Mouse (Mus musculus) CH12.LX (cell line): ENCODE results near the gene Slc38a2. TPM values are rescaled to one million over a fixed set of nuclear protein-coding genes. Genes with fewer than 3 reads are reported as not detected.

Experiments
- DNase-seq: peaks from one replicate; pipeline ENCODE4 v3.0.0-alpha.2; 2013; ENCODE audit errors: extremely low read depth
- H3K27ac ChIP-seq: 2 replicates; pipeline ENCODE4 v1.5.1; 2012; ENCODE audit warnings: low read depth, mild to moderate bottlenecking, control low read depth, moderate library complexity; ENCODE audit not compliant: insufficient read depth
- H3K27me3 ChIP-seq: replicated peaks from 2 replicates; pipeline ENCODE3; 2012; ENCODE audit warnings: inconsistent platforms
- H3K36me3 ChIP-seq, 2 experiments: replicated peaks in 1 of 2; 2 replicates each; pipeline versions ENCODE3 to v1.6.1; 2012; ENCODE audit warnings: inconsistent platforms in 1 of 2, low read length in 1 of 2, mild to moderate bottlenecking in 1 of 2, mixed read lengths in 1 of 2, moderate library complexity in 1 of 2; ENCODE audit not compliant: control insufficient read depth in 1 of 2, insufficient read depth in 1 of 2
- H3K4me1 ChIP-seq, 2 experiments: 2 replicates each; pipeline ENCODE4 v1.6.1; 2012; ENCODE audit warnings: inconsistent platforms in 1 of 2, moderate library complexity in 1 of 2; ENCODE audit not compliant: insufficient read depth in 2 of 2, control insufficient read depth in 1 of 2
- H3K4me2 ChIP-seq: 2 replicates; pipeline ENCODE4 v1.6.1; 2012; ENCODE audit warnings: low read depth, mild to moderate bottlenecking, control low read depth; ENCODE audit not compliant: poor library complexity, insufficient read depth, severe bottlenecking
- H3K4me3 ChIP-seq, 3 experiments: fragments of 150-350 bp in 1 of 3; sonication (generic) in 1 of 3; replicated peaks in 1 of 3; 2 replicates each; pipeline versions ENCODE3 to v1.5.1; 2011 to 2012; ENCODE audit warnings: low read depth in 2 of 3, low read length in 2 of 3, mild to moderate bottlenecking in 2 of 3, moderate library complexity in 2 of 3, control low read depth in 1 of 3, improper control_type of control experiment in 1 of 3, inconsistent platforms in 1 of 3, mixed read lengths in 1 of 3; ENCODE audit not compliant: poor library complexity in 1 of 3
- H3K79me2 ChIP-seq: replicated peaks from 2 replicates; pipeline ENCODE4 v1.6.1; 2012; ENCODE audit warnings: mild to moderate bottlenecking, moderate library complexity; ENCODE audit not compliant: control insufficient read depth, poor library complexity, insufficient read depth, severe bottlenecking; ENCODE audit errors: extremely low read depth
- H3K9ac ChIP-seq: 2 replicates; pipeline ENCODE4 v1.6.1; 2012; ENCODE audit warnings: low read depth, mild to moderate bottlenecking, control low read depth, moderate library complexity; ENCODE audit not compliant: insufficient read depth
- H3K9me3 ChIP-seq: replicated peaks from 2 replicates; pipeline ENCODE3; 2012; ENCODE audit warnings: low read length, inconsistent platforms, mixed read lengths
- CHD2 ChIP-seq: IDR thresholded peaks from 2 replicates; pipeline ENCODE4 v1.6.1; 2011; ENCODE audit warnings: low read length, improper control_type of control experiment
- ELF1 ChIP-seq: IDR thresholded peaks from 2 replicates; pipeline ENCODE4 v1.6.1; 2014; ENCODE audit warnings: low read depth, mild to moderate bottlenecking, inconsistent platforms, low read length, improper control_type of control experiment
- GABPA ChIP-seq: IDR thresholded peaks from 2 replicates; pipeline ENCODE4 v1.6.1; 2012; ENCODE audit warnings: low read depth, low read length, improper control_type of control experiment, inconsistent platforms; ENCODE audit not compliant: insufficient replicate concordance
- IRF4 ChIP-seq: IDR thresholded peaks from 2 replicates; pipeline ENCODE4 v1.6.1; 2014; ENCODE audit warnings: low read depth, mild to moderate bottlenecking, inconsistent platforms, low read length, improper control_type of control experiment
- JUN ChIP-seq: IDR thresholded peaks from 2 replicates; pipeline ENCODE4 v1.6.1; 2011; ENCODE audit warnings: low read depth, mild to moderate bottlenecking, low read length, improper control_type of control experiment, moderate library complexity; ENCODE audit not compliant: insufficient read depth
- KAT2A ChIP-seq: IDR thresholded peaks from 2 replicates; pipeline ENCODE4 v1.6.1; 2012; ENCODE audit warnings: low read length, improper control_type of control experiment, inconsistent platforms; ENCODE audit not compliant: insufficient replicate concordance
- MAFK ChIP-seq: IDR thresholded peaks from 2 replicates; pipeline ENCODE4 v1.6.1; 2011; ENCODE audit warnings: low read length, improper control_type of control experiment; ENCODE audit not compliant: insufficient replicate concordance
- MEF2A ChIP-seq: IDR thresholded peaks from 2 replicates; pipeline ENCODE4 v1.6.1; 2014; ENCODE audit warnings: low read depth, mild to moderate bottlenecking, inconsistent platforms, low read length, improper control_type of control experiment, borderline replicate concordance
- MXI1 ChIP-seq: IDR thresholded peaks from 2 replicates; pipeline ENCODE4 v1.6.1; 2011; ENCODE audit warnings: mild to moderate bottlenecking, low read depth, low read length, improper control_type of control experiment
- PAX5 ChIP-seq: IDR thresholded peaks from 2 replicates; pipeline ENCODE4 v1.6.1; 2012; ENCODE audit warnings: low read length, inconsistent platforms, mixed read lengths
- RCOR1 ChIP-seq: conservative IDR thresholded peaks from 2 replicates; pipeline ENCODE4 v1.6.1; 2012; ENCODE audit warnings: low read depth, mild to moderate bottlenecking, inconsistent platforms, low read length, improper control_type of control experiment
- SIN3A ChIP-seq: IDR thresholded peaks from 2 replicates; pipeline ENCODE4 v1.6.1; 2012; ENCODE audit warnings: low read length, improper control_type of control experiment, inconsistent platforms
- SMC3 ChIP-seq: IDR thresholded peaks from 2 replicates; pipeline ENCODE4 v1.6.1; 2011; ENCODE audit warnings: low read depth, low read length, improper control_type of control experiment
- USF2 ChIP-seq: conservative IDR thresholded peaks from 2 replicates; pipeline ENCODE4 v1.6.1; 2011; ENCODE audit warnings: low read depth, low read length, improper control_type of control experiment
- ZNF384 ChIP-seq: IDR thresholded peaks from 2 replicates; pipeline ENCODE4 v1.6.1; 2012; ENCODE audit warnings: low read depth, low read length, improper control_type of control experiment, inconsistent platforms
- dilution Hi-C: fragments of 300-500 bp; cut with MboI; formaldehyde crosslinking; loops from 2 replicates; pipeline ENCODE4 v1.14.3; 2020; ENCODE audit warnings: low sequenced_read_pairs; ENCODE audit not compliant: extremely low pct_unique_long_range_greater_than_20kb, extremely low pct_ligation_motif_present
- in situ Hi-C: fragments of 300-500 bp; cut with MboI; formaldehyde crosslinking; loops from 3 replicates; pipeline ENCODE4 v1.14.3; 2019; ENCODE audit warnings: low sequenced_read_pairs, low pct_ligation_motif_present, low pct_unique_long_range_greater_than_20kb, mixed read lengths
- polyA plus RNA-seq: library from polyadenylated mRNA; unstranded; fragments of >175 nt; gene quantifications from 2 replicates; pipeline ENCODE4 v1.2.1, GENCODE M21; 2012; ENCODE audit warnings: low read depth; ENCODE audit not compliant: insufficient read length
- total RNA-seq, 2 experiments: library from RNA; depleted of rRNA; stranded (reverse); fragments of 300-350 nt in 1 of 2; fragments of >200 nt in 1 of 2; gene quantifications; 2 replicates each; pipeline ENCODE4 v1.2.3; 2012 to 2014

Slc38a2 gene
- total and polyA plus RNA-seq, 3 experiments: 41.4 to 70.5 (median 59.3) TPM

DNA sequence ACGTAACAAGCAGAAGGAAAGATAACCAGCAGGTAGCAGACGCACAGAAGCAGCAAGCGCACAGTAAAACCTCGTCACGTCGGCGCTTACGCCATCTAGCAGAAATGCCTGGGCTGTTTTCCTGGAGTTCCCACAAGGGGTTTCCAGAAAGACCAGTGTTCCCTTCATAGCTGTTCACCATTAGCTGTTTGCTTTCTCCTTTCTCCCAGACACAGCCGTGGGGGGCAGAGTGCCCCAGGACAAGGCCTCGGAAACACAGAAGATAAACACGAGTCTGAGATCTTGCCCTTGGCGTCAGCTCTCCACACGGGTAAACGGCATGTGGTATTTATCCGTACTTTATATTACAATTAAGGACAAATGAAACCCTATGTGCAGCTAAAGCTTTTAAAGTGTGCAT lies 23.8 kb downstream of the Slc38a2 start:
- dilution Hi-C loops: no loop called here
- no peak for DNase-seq
- Histone ChIP-seq H3K79me2 (no peaks in the 10 kb centered on the region), H3K4me2 (no peak overlapping the region), H3K27ac (no peak overlapping the region), H3K4me1 (no peaks in the 10 kb centered on the region; a peak in 1 of 4 replicates), H3K36me3 (no peaks in the 10 kb centered on the region), H3K9ac (no peak overlapping the region), H3K27me3 (peaks cover 6% of the 10 kb centered on the region), H3K4me3 (no peak overlapping the region), H3K9me3 (no peaks in the 10 kb centered on the region)
- in situ Hi-C loops: loop anchor here (25.0 kb wide), 1 partner anchor 262 kb away; no protein-coding TSS in a partner anchor
- TF ChIP-seq ELF1 (no peak), GABPA (no peak), MAFK (no peak), SIN3A (no peak), KAT2A (no peak), RCOR1 (no peak), SMC3 (no peak), MXI1 (no peak), PAX5 (no peak), JUN (no peak), IRF4 (no peak)

DNA sequence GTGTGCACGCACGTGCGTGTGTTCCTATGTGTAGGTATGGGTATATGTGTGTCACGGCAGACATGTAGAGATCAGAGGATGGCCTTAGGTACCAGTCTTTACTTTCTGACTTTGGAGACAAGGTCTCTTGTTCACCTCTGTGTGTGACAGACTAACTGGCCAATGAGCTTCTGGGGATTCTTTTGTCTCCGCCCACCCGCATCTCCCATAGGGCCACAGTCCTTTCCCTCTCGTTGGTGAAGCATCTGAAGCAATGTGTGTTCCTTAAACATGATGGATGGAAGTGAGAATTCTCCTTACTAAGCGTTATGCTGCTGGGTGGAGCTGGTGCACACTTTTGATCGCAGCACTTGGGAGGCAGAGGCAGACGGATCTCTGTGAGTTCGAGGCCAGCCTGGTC lies 24.5 kb downstream of the Slc38a2 start:
- Histone ChIP-seq H3K27me3 (peaks cover 10% of the 10 kb centered on the region), H3K27ac (no peak overlapping the region), H3K9me3 (no peaks in the 10 kb centered on the region), H3K79me2 (no peaks in the 10 kb centered on the region), H3K4me3 (no peak overlapping the region), H3K36me3 (no peaks in the 10 kb centered on the region), H3K4me1 (no peaks in the 10 kb centered on the region; a peak in 1 of 4 replicates), H3K9ac (no peak overlapping the region), H3K4me2 (no peak overlapping the region)
- dilution Hi-C loops: no loop called here
- TF ChIP-seq MEF2A (no peak), CHD2 (0 out of 2 replicates have a peak, but pooled peaks have one; percentile 18), USF2 (no peak), JUN (no peak), ZNF384 (peak; percentile 24; the same call in 1 of the 2 replicates)
- in situ Hi-C loops: loop anchor here (25.0 kb wide), 1 partner anchor 262 kb away; no protein-coding TSS in a partner anchor
- peak; percentile 50 for DNase-seq
